8 mouse cellular contexts compared by ENCODE assay signal in genomic region chr3:145576876-145577275, GRCm38 (mm10). TPM values are rescaled to one million over a fixed set of nuclear protein-coding genes. Genes with fewer than 3 reads are reported as not detected.
DNase-seq lines count a peak whose midpoint lies in the region; ATAC-seq and TF ChIP-seq lines count a peak whose summit lies in the region.

No protein-coding gene starts in this region.

- peak overlapping the region; percentile 83 for H3K4me3 ChIP-seq in heart, embryonic 15.5 days
- peak overlapping the region; percentile 87 for H3K4me3 ChIP-seq in G1E (ENCODE audit: low read depth, low read length)
- peak overlapping the region; percentile 88 for H3K4me3 ChIP-seq in hindbrain, embryonic 10.5 days
- H3K4me3 ChIP-seq in midbrain, embryonic 11.5 days (ENCODE audit: low read depth, low read length), result peak overlapping the region; percentile 73

- no peak for TF ChIP-seq CTCF in G1E (IDR thresholded peaks at IDR 0.05; ENCODE audit: low read depth, low read length)

- no peaks in the 10 kb centered on the region for H3K9me3 ChIP-seq in heart, embryonic 15.5 days (replicated peaks)
- H3K9me3 ChIP-seq in G1E (replicated peaks), result no peaks in the 10 kb centered on the region
- H3K9me3 ChIP-seq in hindbrain, embryonic 10.5 days, result no peaks in the 10 kb centered on the region
- no peaks in the 10 kb centered on the region for H3K9me3 ChIP-seq in midbrain, embryonic 11.5 days (ENCODE audit: control insufficient read depth, low read length)

- 28% methylated on average over 15 of the region's 15 CpGs for WGBS in heart, embryonic 15.5 days
- 32% methylated on average over 15 of the region's 15 CpGs for WGBS in hindbrain, embryonic 10.5 days
- 30% methylated on average over 15 of the region's 15 CpGs for WGBS in midbrain, embryonic 11.5 days

- no peak for ATAC-seq in heart, embryonic 15.5 days (replicated peaks; ENCODE audit: insufficient number of reproducible peaks, insufficient read depth, low FRiP score, low read depth)
- ATAC-seq in G1E (ENCODE audit: extremely low read depth, insufficient number of reproducible peaks, low FRiP score, poor library complexity, severe bottlenecking), result peak; percentile 0; the same call in 1 of the 2 replicates
- ATAC-seq in midbrain, embryonic 11.5 days (ENCODE audit: low FRiP score), result peak; percentile 2; the same call in 1 of the 2 replicates

- H3K36me3 ChIP-seq in heart, embryonic 15.5 days, result peaks cover 28% of the 10 kb centered on the region
- H3K36me3 ChIP-seq in G1E (replicated peaks), result peaks cover 45% of the 10 kb centered on the region
- H3K36me3 ChIP-seq in hindbrain, embryonic 10.5 days, result peaks cover 36% of the 10 kb centered on the region
- peaks cover 10% of the 10 kb centered on the region; the same call in 1 of the 2 replicates for H3K36me3 ChIP-seq in midbrain, embryonic 11.5 days (ENCODE audit: control insufficient read depth, insufficient read depth, low read length)

- no peak for DNase-seq in heart, postnatal 4 days
- DNase-seq in G1E (ENCODE audit: low spot score), result no peak
- DNase-seq in hindbrain, embryonic 10.5 days (ENCODE audit: low spot score), result no peak
- no peak for DNase-seq in midbrain, embryonic 11.5 days (ENCODE audit: low spot score, missing footprints)
- no peak for DNase-seq in adrenal gland, postnatal 36 days
- no peak for DNase-seq in urinary bladder, postnatal 14 days (ENCODE audit: low spot score)
- DNase-seq in natural killer cell, adult 2 months (ENCODE audit: low spot score in 2 of 2), result no peak

- no peak overlapping the region for H3K27ac ChIP-seq in heart, embryonic 15.5 days
- peak overlapping the region; percentile 82; the same call in 1 of the 2 replicates for H3K27ac ChIP-seq in hindbrain, embryonic 10.5 days
- H3K27ac ChIP-seq in midbrain, embryonic 11.5 days (ENCODE audit: low read depth, low read length), result no peak overlapping the region

- peak overlapping the region; percentile 81 for H3K4me2 ChIP-seq in heart, embryonic 15.5 days
- peak overlapping the region; percentile 86 for H3K4me2 ChIP-seq in midbrain, embryonic 11.5 days

- H3K27me3 ChIP-seq in heart, embryonic 15.5 days, result no peaks in the 10 kb centered on the region
- no peaks in the 10 kb centered on the region for H3K27me3 ChIP-seq in G1E (ENCODE audit: insufficient read depth, low read length)
- H3K27me3 ChIP-seq in hindbrain, embryonic 10.5 days (ENCODE audit: insufficient read depth, poor library complexity, severe bottlenecking), result no peaks in the 10 kb centered on the region
- no peaks in the 10 kb centered on the region for H3K27me3 ChIP-seq in midbrain, embryonic 11.5 days (ENCODE audit: control insufficient read depth, insufficient read depth, low read length)

- H3K9ac ChIP-seq in heart, embryonic 15.5 days, result peak overlapping the region; percentile 74
- H3K9ac ChIP-seq in midbrain, embryonic 11.5 days (ENCODE audit: low read length), result peak overlapping the region; percentile 78

- peaks cover 11% of the 10 kb centered on the region for H3K4me1 ChIP-seq in heart, embryonic 15.5 days (replicated peaks)
- peaks cover 29% of the 10 kb centered on the region for H3K4me1 ChIP-seq in G1E (ENCODE audit: insufficient read depth, low read depth, low read length)
- H3K4me1 ChIP-seq in hindbrain, embryonic 10.5 days (replicated peaks), result peaks cover 18% of the 10 kb centered on the region
- peaks cover 8% of the 10 kb centered on the region for H3K4me1 ChIP-seq in midbrain, embryonic 11.5 days (ENCODE audit: control insufficient read depth, insufficient read depth, low read length)

RNA-seq across cellular contexts. Expression of gene Znhit6, which starts 0.9 kb away (rescaled TPM):
- polyA plus RNA-seq in heart, embryonic 15.5 days (2015; fragmentation: Nextera tagmentation; extraction: Ambion mirVana), result 20.4 and 21.1 TPM in 2 replicates
- 10 to 100 TPM; 14.9 to 15.2 TPM for total RNA-seq in heart, postnatal 4 days (2021)
- 43.0 and 50.9 TPM in 2 replicates for total RNA-seq in G1E (2014; fragmentation: Nextera tagmentation)
- 36.9 and 40.5 TPM in 2 replicates for total RNA-seq in G1E (2017)
- polyA plus RNA-seq in G1E (2012), result 8.8 and 10.5 TPM in 2 replicates
- polyA plus RNA-seq in hindbrain, embryonic 10.5 days (2016; fragmentation: Nextera tagmentation; extraction: Ambion mirVana), result 32.7 and 43.3 TPM in 2 replicates
- 37.5 and 40.4 TPM in 2 replicates for polyA plus RNA-seq in midbrain, embryonic 11.5 days (2014; fragmentation: Nextera tagmentation; extraction: Ambion mirVana)
- total RNA-seq in adrenal gland, postnatal 36 days (2021), result 10 to 100 TPM; 17.4 to 17.7 TPM
